Mouse (Mus musculus) myocyte (in vitro differentiated cells): ENCODE results near the gene Msantd2. TPM values are rescaled to one million over a fixed set of nuclear protein-coding genes. Genes with fewer than 3 reads are reported as not detected.

Experiments
- H3K27me3 ChIP-seq: one replicate; pipeline ENCODE4 v1.6.1; 2011; ENCODE audit not compliant: control insufficient read depth, insufficient read depth, insufficient read length
- H3K36me3 ChIP-seq: one replicate; pipeline ENCODE4 v1.6.1; 2011; ENCODE audit not compliant: control insufficient read depth, insufficient read depth
- H3K4me2 ChIP-seq: one replicate; pipeline ENCODE4 v1.6.1; 2011; ENCODE audit warnings: low read depth, control low read depth
- H3K4me3 ChIP-seq: one replicate; pipeline ENCODE4 v1.5.1; 2011; ENCODE audit warnings: mild to moderate bottlenecking, control low read depth, moderate library complexity
- H3K79me2 ChIP-seq: one replicate; pipeline ENCODE4 v1.6.1; 2011; ENCODE audit not compliant: control insufficient read depth, insufficient read depth
- H3ac ChIP-seq: one replicate; pipeline ENCODE4 v1.6.1; 2011; ENCODE audit not compliant: control insufficient read depth, insufficient read length
- CEBPB ChIP-seq: IDR thresholded peaks from 2 replicates; pipeline ENCODE4 v1.6.1; 2011; ENCODE audit warnings: mild to moderate bottlenecking, moderate library complexity; ENCODE audit not compliant: poor library complexity, insufficient read depth, severe bottlenecking
- E2F4 ChIP-seq: IDR thresholded peaks from one replicate; pipeline ENCODE4 v1.6.1; 2011; ENCODE audit warnings: mild to moderate bottlenecking, control low read depth, moderate library complexity; ENCODE audit not compliant: insufficient read depth
- MAX ChIP-seq: IDR thresholded peaks from one replicate; pipeline ENCODE4 v1.6.1; 2011; ENCODE audit warnings: low read depth, mild to moderate bottlenecking, control low read depth
- MYOD1 ChIP-seq, 3 experiments: IDR thresholded peaks; one replicate each; pipeline ENCODE4 v1.6.1; 2011; ENCODE audit warnings: control low read depth in 2 of 3, low read depth in 2 of 3, mild to moderate bottlenecking in 2 of 3, moderate library complexity in 1 of 3; ENCODE audit not compliant: insufficient read length in 2 of 3, control insufficient read depth in 1 of 3
- MYOG ChIP-seq, 3 experiments: IDR thresholded peaks; one replicate each; pipeline ENCODE4 v1.6.1; 2011; ENCODE audit warnings: control low read depth in 2 of 3, low read depth in 2 of 3, mild to moderate bottlenecking in 2 of 3; ENCODE audit not compliant: insufficient read length in 2 of 3, control insufficient read depth in 1 of 3, insufficient read depth in 1 of 3
- POLR2A ChIP-seq: IDR thresholded peaks from one replicate; pipeline ENCODE4 v1.6.1; 2011; ENCODE audit warnings: low read depth, mild to moderate bottlenecking, control low read depth, moderate library complexity; ENCODE audit not compliant: insufficient read length
- POLR2AphosphoS2 ChIP-seq: IDR thresholded peaks from one replicate; pipeline ENCODE4 v1.6.1; 2011; ENCODE audit warnings: low read depth, control low read depth; ENCODE audit not compliant: insufficient read length
- REST ChIP-seq: IDR thresholded peaks from one replicate; pipeline ENCODE4 v1.6.1; 2011; ENCODE audit warnings: mild to moderate bottlenecking, control low read depth, moderate library complexity; ENCODE audit not compliant: insufficient read depth, insufficient read length
- SRF ChIP-seq: IDR thresholded peaks from one replicate; pipeline ENCODE4 v1.6.1; 2011; ENCODE audit warnings: low read depth; ENCODE audit not compliant: control insufficient read depth, insufficient read length
- TCF12 ChIP-seq: IDR thresholded peaks from one replicate; pipeline ENCODE4 v1.6.1; 2011; ENCODE audit warnings: mild to moderate bottlenecking, control low read depth; ENCODE audit not compliant: poor library complexity, insufficient read depth, severe bottlenecking
- TCF3 ChIP-seq: IDR thresholded peaks from one replicate; pipeline ENCODE4 v1.6.1; 2011; ENCODE audit warnings: low read depth, control low read depth; ENCODE audit not compliant: insufficient read length
- USF1 ChIP-seq: IDR thresholded peaks from one replicate; pipeline ENCODE4 v1.6.1; 2011; ENCODE audit warnings: low read depth, mild to moderate bottlenecking, control low read depth, moderate library complexity
- polyA plus RNA-seq: library from polyadenylated mRNA; unstranded; fragments of >200 nt; fragmentation: generic; extraction: Trizol; gene quantifications from one replicate; pipeline ENCODE4 v1.2.1, GENCODE M21; 2012; ENCODE audit warnings: missing spikeins

The Msantd2 gene
- polyA plus RNA-seq, 1 experiment, result 4.0 TPM

- Histone ChIP-seq H3K79me2 (no peaks in the 10 kb centered on the region), H3K4me2 (peak within 1 kb of the TSS; percentile 5), H3K36me3 (no peaks in the 10 kb centered on the region), H3K27me3 (peaks cover 5% of the 10 kb centered on the region), H3K4me3 (no peak within 1 kb of the TSS), H3ac (no peak within 1 kb of the TSS)
- no peak for TF ChIP-seq MYOG (IDR thresholded peaks at IDR 0.05; ENCODE audit: control insufficient read depth in 1 of 3, insufficient read depth in 1 of 3, insufficient read length in 2 of 3, low read depth in 2 of 3)
- no peak for TF ChIP-seq USF1
- TF ChIP-seq CEBPB, result no peak
- no peak for TF ChIP-seq POLR2AphosphoS2
- TF ChIP-seq MAX, result no peak
- no peak for TF ChIP-seq E2F4
Observed at GRCm38 (mm10) chr9:37554838-37555748, 66.0 kb downstream of the Msantd2 start, which contains the start of gene Siae. TSS of gene Siae (plus strand) at chr9:37555698.

- no peak overlapping the region for H3K4me2 ChIP-seq
- no peaks in the 10 kb centered on the region for H3K36me3 ChIP-seq
- no peak overlapping the region for H3ac ChIP-seq
- H3K27me3 ChIP-seq, result peaks cover 5% of the 10 kb centered on the region
- no peak for TF ChIP-seq USF1
- TF ChIP-seq MYOG (IDR thresholded peaks at IDR 0.05; ENCODE audit: control insufficient read depth in 1 of 3, insufficient read depth in 1 of 3, insufficient read length in 2 of 3, low read depth in 2 of 3), result no peak
- TF ChIP-seq TCF12, result no peak
- TF ChIP-seq SRF, result no peak
- no peak for TF ChIP-seq MYOD1 (IDR thresholded peaks at IDR 0.05; ENCODE audit: control insufficient read depth in 1 of 3, insufficient read length in 2 of 3, low read depth in 2 of 3)
- TF ChIP-seq TCF3, result no peak
- TF ChIP-seq REST, result no peak
- TF ChIP-seq CEBPB, result no peak
- no peak for TF ChIP-seq POLR2A
- no peak for TF ChIP-seq POLR2AphosphoS2
- no peak for TF ChIP-seq E2F4
- TF ChIP-seq MAX, result no peak
- H3K79me2 ChIP-seq, result no peaks in the 10 kb centered on the region
- H3K4me3 ChIP-seq, result no peak overlapping the region
Observed at GRCm38 (mm10) chr9:37556366-37556765, 67.2 kb downstream of the Msantd2 start.

GRCm38 (mm10) chr9:37560617-37561016 is 71.5 kb downstream of the Msantd2 start:
- Histone ChIP-seq H3K4me2 (no peak overlapping the region), H3K79me2 (no peaks in the 10 kb centered on the region), H3ac (no peak overlapping the region), H3K27me3 (no peaks in the 10 kb centered on the region), H3K4me3 (no peak overlapping the region), H3K36me3 (no peaks in the 10 kb centered on the region)
- TF ChIP-seq TCF12 (no peak), MAX (no peak), POLR2A (no peak), POLR2AphosphoS2 (no peak), SRF (no peak), USF1 (no peak)

DNA sequence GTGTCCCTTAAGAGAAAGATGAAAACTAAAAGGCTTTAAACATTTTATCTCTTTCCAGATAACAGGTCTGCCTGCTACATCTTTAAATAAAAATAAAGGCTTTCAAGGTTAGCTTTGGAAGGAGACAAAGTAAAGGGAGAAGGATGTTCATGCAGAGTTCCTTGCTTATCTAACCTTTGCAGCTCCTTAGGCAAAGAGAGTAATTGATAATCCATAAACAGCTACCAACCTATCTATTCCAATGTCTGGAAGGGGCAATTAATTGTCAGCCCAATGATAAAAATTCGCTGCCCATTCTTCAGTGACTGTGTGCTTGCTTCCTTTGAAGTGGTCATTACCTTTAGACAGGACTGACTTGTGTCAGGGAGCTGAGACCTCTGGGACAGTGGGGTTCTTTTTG is 74.7 kb downstream of the Msantd2 start:
- Histone ChIP-seq H3K79me2 (no peaks in the 10 kb centered on the region), H3ac (no peak overlapping the region), H3K27me3 (peaks cover 10% of the 10 kb centered on the region), H3K36me3 (no peaks in the 10 kb centered on the region), H3K4me2 (no peak overlapping the region), H3K4me3 (no peak overlapping the region)
- no peak for TF ChIP-seq POLR2AphosphoS2
- TF ChIP-seq MYOG (IDR thresholded peaks at IDR 0.05; ENCODE audit: control insufficient read depth in 1 of 3, insufficient read depth in 1 of 3, insufficient read length in 2 of 3, low read depth in 2 of 3), result no peak
- TF ChIP-seq E2F4, result no peak
- no peak for TF ChIP-seq MAX
- TF ChIP-seq USF1, result no peak
- TF ChIP-seq SRF, result no peak
- no peak for TF ChIP-seq MYOD1 (IDR thresholded peaks at IDR 0.05; ENCODE audit: control insufficient read depth in 1 of 3, insufficient read length in 2 of 3, low read depth in 2 of 3)
- TF ChIP-seq CEBPB, result no peak
- no peak for TF ChIP-seq REST
- TF ChIP-seq TCF12, result no peak
- no peak for TF ChIP-seq TCF3
- no peak for TF ChIP-seq POLR2A

GRCm38 (mm10) chr9:37567019-37567418 is 77.9 kb downstream of the Msantd2 start:
- no peak overlapping the region for H3ac ChIP-seq
- H3K4me3 ChIP-seq, result no peak overlapping the region
- H3K79me2 ChIP-seq, result no peaks in the 10 kb centered on the region
- no peak for TF ChIP-seq MAX
- TF ChIP-seq TCF12, result no peak
- TF ChIP-seq MYOG (IDR thresholded peaks at IDR 0.05; ENCODE audit: control insufficient read depth in 1 of 3, insufficient read depth in 1 of 3, insufficient read length in 2 of 3, low read depth in 2 of 3), result no peak
- no peak for TF ChIP-seq SRF
- TF ChIP-seq REST, result no peak
- TF ChIP-seq POLR2AphosphoS2, result no peak
- TF ChIP-seq CEBPB, result no peak
- TF ChIP-seq USF1, result no peak
- no peak for TF ChIP-seq MYOD1 (IDR thresholded peaks at IDR 0.05; ENCODE audit: control insufficient read depth in 1 of 3, insufficient read length in 2 of 3, low read depth in 2 of 3)
- TF ChIP-seq E2F4, result no peak
- no peak for TF ChIP-seq POLR2A
- TF ChIP-seq TCF3, result no peak
- no peaks in the 10 kb centered on the region for H3K36me3 ChIP-seq
- H3K27me3 ChIP-seq, result peaks cover 14% of the 10 kb centered on the region
- H3K4me2 ChIP-seq, result no peak overlapping the region
